Mouse (Mus musculus): ENCODE results near the gene Tex264. TPM values are rescaled to one million over a fixed set of nuclear protein-coding genes. Genes with fewer than 3 reads are reported as not detected.

Gene Tex264
- total RNA-seq (2015; ENCODE audit: low replicate concordance) (1.9 and 9.0 TPM in 2 replicates), total RNA-seq (2017; ENCODE audit: low replicate concordance) (8.8 and 10.9 TPM in 2 replicates)

DNA sequence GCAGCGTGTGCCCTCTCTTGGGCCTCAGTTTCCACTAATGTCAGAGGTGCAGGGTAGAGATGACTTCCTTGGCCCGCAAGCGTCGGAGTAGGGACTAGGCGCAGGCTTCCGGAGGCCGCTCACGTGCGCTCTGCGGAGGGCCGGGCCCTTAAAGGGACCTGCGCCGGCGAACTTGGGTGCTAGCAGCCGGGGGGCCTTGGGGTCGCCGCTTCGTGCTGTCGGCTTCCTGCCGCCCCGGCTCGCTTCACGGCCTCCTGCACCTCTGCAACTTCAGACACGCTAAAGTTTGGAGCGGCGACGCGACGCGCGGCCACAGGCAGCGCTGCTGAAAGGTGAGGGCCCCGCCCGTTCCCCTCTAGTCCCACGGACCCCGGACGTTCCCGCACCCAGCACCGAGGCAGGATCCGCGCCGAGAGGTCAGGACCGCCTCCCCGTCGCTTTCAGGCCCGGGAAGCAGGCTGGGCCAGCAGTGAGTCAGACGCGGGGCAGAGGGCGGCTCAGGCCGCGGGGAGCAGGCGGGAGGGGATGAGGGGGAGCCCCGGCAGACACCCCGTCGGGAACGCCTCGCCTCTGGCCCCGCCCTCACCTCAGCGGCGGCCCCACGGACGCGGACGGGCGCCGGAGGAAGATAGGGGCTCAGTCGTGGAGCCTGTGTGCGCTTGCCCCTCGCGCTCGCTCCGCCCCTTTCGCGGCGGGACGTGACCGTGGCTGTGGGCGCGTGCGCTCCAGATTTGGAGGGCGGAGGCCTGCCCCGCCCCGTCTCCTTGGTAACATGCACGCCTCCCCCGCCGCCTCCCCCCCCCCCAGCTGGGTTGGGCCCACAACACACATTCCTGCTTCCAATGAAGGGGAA lies at the start of gene Tex264:
Gene Tex264 (minus strand): TSS at position 679 of the 853 bp plus-strand sequence.
- peak; percentile 51; the same call in 1 of the 2 replicates for ATAC-seq (replicated peaks; ENCODE audit: low FRiP score, poor library complexity, severe bottlenecking)

DNA sequence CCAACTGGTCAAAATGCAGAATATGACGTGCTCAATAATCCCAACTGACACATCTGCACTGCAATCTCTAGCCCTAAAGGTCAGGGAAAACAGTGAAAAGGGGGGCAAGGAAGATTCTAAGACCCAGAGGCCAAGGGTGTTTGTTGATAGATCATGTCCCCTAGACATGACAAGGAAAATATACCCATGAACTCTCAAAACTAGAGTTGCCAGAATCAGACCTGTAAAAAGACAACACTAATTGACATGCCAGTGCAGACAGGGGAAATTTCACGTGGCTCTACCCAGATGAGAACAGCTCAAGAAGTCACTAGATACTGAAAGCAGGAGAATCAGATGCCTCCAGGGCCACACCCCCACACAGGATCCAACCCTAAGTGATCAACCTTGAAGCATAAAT lies 48.0 kb upstream of the Tex264 start:
- no peak for ATAC-seq (replicated peaks; ENCODE audit: low FRiP score, poor library complexity, severe bottlenecking)

DNA sequence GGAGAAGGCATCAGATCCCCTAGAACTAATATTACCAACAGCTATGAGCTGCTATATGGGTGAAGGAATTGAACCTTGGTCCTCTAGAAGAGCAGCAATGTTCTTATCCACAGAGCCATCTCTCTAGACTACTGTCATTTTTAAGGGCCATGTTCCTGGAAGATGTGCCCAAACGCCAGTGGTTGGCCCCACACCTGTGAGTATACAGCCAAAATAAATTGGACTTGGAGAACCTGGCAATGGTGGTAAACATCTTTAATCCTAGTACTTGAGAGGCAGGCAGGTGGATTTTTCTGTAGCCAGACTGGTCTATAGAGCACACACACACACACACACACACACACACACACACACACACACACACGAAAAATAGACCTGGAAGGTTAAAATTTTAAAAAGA lies 43.7 kb upstream of the Tex264 start:
- no peak for ATAC-seq (replicated peaks; ENCODE audit: low FRiP score, poor library complexity, severe bottlenecking)

DNA sequence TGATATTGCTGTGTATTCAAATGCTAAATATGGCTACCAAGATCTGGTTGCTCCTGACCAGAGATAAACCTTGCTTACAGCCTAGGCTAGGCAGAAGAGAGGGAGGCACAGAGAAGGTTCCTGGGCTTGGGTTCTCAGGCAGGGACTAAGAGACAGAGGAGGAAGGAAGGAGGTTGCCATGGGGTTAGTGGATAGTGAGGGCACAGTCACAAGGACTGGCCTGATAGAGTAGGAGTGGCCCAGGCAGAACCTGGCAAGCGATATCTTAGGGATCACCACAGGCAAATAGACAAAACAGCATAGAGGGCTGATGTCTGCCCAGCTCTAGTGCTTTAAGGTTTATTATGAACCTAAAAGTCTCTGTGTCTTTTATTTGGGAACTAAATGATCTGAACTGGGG lies 41.2 kb upstream of the Tex264 start:
- ATAC-seq (replicated peaks; ENCODE audit: low FRiP score, poor library complexity, severe bottlenecking), result no peak

DNA sequence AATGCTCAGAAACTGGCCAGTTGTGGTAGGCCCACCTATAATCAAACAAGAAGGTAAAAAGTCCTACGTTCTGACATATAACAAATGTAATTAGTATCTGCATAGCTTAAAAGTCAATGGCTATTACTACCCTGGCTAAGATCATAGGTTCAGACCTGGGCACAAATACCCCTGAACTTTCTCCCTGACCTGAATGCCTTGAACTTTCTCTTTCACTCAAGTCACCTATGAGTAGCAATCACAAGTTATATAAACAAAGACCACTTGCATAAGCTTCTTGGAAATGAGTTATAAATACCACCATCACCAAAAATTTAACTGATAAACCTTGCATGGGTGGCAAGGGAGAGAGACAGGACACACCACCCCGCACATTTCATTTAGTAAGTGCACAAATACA lies 39.7 kb upstream of the Tex264 start:
- ATAC-seq (replicated peaks; ENCODE audit: low FRiP score, poor library complexity, severe bottlenecking), result no peak

DNA sequence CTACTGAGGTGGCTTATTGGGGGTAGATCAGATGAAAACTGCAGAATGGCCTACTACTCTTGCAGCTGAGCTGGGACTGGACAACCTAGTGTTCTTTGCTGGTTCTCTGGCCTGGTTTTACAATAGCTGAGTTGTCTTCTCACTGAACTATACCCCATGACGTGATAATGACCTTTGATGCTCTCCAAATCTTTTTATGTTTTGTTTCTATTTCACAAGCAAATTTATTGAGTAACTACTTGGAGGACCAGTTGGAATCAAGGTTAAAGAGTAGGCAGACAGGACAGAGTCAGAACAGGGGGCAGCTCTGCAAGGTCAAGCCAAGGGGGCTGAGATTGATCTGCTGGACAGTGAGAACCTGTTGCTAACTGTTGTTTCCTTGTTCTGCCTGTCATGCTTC lies 39.1 kb upstream of the Tex264 start:
- no peak for ATAC-seq (replicated peaks; ENCODE audit: low FRiP score, poor library complexity, severe bottlenecking)

DNA sequence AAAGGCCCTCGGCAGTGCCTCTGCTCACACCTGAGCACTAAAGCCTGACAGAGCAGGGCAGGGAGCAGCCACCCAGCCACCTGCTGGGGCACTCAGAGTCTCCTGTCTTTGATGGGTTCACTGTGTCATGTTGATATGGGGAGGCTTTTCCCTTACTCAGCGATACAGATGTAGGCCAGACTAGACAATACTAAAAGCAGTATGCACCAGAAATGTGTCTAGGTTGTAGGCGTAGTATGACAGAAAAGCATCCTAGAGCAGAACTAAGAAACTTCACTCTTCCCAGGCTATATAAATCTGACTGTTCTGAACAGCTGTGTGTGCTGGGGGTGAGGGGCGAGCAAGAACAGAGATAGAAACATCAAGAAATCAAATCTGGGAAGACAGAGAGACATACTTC lies 31.0 kb upstream of the Tex264 start:
- no peak for ATAC-seq (replicated peaks; ENCODE audit: low FRiP score, poor library complexity, severe bottlenecking)

DNA sequence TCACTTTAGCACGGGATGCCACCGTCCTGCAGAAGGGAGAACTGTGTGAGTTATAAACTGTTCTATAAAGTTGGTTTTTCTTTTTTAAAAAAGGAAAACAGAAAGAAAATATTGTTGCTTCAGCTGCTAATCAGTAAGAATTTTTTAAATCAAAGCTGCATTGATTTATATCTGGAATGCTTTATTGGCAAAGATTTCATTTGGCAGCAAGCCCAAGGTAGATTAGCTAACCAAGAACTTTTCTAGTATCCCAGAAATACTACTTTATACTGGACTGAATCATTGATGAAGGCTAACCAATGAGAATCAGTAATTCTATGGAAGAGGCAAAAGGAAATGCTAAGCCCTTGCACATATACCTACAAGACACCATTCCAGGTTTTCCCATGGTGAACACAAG lies 30.5 kb upstream of the Tex264 start:
- no peak for ATAC-seq (replicated peaks; ENCODE audit: low FRiP score, poor library complexity, severe bottlenecking)

DNA sequence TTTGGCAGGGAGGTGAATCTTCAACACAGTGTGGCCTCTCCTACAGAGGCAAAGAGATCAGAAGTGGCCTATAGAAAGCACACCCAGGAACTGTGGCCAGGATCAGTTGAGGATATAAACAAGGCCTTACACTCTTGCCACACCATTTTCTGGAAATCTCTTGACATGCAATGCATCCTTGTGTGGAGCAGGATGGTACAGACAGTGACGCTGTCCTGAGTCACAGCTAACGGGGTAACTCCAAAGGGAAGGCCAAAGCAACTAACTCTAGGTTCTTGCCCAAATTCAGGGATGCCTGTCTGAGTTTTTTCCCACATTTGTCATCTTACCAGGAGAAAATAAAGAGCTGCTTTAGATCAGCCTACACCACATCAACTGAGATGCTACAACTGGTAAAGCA lies 26.7 kb upstream of the Tex264 start:
- ATAC-seq (replicated peaks; ENCODE audit: low FRiP score, poor library complexity, severe bottlenecking), result no peak

DNA sequence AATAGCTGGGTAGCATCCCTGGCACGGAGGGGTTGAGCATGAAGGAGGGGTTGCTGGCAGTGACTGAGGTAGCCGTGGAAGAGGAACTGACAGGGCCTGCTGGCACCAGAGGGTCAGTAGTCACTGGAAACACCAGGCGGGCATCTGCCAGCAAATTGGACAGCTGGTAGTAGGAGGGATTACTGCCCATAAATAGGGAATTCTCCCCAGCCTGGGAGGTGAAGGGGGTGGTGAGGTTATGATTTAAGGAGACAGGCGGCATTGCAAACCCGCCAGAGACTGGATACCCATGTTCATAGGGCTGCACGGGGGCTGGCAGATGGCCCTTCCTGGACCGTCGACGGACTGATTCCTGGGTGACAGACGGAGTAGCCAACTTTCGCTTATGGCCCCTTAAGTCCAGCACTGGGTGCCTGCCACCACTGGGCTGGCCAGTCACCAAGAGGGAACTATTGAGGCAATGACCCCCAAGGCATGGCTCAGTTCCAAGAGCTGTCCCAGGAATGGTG lies 7.3 kb upstream of the Tex264 start:
- ATAC-seq (replicated peaks; ENCODE audit: low FRiP score, poor library complexity, severe bottlenecking), result no peak

DNA sequence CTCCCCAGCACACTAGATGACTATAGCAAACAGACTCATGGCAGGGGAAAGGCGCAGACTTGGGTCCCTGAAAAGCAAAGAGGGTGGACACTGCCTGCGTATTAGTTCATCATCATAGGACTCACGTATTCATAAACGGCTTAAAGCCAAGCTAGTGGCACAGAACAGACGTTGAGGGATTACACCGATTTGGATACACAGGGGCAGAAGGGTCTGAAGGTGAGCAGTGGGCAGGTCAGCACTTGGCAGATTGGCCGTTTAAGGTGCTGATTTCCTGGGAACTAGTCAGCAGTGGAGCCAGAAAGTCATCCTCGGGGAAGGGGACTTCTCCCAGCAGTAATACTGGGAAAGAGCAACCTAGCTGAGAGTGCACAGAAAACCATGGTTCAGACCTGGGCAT lies 3.1 kb upstream of the Tex264 start:
- ATAC-seq (replicated peaks; ENCODE audit: low FRiP score, poor library complexity, severe bottlenecking), result no peak

DNA sequence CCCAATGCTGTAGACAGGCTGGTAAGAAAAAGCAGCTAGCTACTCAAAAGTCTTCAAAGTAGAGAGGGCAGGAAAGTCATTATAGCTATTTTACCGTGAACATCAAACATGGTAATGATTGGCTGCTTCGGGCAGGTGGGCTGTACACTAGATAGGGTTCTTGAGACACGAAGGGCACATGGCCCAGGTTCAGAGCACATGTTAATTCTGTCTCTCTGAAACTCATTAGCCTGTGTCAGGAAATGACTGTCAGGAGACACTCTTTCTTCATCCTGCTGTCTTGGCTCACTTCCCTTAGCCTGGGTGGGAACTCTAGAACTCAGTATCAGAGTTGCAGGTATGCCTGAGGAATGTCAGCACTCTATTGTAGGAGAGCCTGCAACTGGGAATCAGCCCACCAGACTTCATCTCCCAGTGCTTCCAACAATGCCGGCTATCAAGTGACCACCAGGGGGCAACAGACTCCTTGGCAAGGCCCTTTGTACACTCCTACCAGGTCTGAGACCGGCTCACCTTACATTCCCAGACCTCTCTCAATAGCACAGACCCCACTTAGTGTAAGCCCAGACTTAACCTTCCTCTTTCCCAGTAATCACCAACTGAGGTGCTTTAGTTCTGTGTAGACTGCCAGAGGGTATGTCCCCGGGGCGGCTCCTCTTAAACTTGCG lies 1.4 kb upstream of the Tex264 start:
- peak; percentile 68 for ATAC-seq (replicated peaks; ENCODE audit: low FRiP score, poor library complexity, severe bottlenecking)

DNA sequence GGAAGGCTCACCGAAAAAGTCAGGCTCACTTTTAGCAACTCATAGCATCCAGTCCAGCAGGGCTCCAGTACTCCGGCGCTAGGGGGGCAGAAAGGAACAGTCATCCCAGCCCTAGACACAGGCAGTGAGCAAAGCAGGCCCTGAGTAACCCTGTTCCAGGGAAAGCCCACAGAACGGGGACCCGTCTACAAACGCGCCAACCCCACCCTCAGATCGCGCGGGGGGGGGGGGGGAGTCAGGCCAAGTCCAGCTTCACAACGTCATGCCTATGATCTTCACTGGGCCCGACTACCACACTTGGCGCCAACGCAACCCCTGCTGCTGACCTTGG lies 844 bp downstream of the Tex264 start:
- ATAC-seq (replicated peaks; ENCODE audit: low FRiP score, poor library complexity, severe bottlenecking), result no peak

DNA sequence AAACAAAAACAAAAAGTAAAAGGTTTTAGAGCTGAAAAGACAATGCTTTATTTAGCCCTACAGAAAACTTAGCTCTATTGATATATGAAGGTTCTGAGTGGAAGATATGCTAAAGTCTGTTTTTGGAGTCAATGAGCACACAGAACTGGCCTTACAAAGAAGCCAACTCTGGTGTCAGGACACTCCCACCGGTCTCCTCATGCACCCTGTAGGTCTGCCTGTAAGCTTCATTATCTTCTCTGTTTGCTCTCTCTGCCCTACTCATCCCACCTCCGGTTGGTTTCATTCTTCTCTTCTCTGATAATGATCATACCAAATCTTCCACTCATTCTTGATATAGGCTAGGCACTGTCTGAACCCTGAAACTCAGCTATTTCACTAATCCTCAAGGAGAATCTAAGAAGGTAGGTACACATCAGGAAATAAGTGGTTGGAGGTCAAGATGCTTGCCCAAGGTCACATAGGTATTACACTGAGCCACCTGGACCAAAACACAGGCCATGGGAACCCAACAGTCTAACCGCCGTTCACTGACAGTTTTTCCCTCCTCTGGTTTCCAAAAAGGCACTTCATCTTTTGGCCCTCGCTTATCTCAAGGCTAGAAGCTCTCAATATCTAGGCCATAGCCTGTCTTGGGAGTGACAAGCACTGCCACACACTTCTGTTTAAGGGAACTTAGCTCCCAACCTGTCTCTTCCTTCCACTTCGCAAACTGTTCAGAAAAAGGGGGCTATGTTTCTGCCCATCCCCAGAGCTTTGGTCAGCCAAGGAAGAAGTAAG lies 1.4 kb downstream of the Tex264 start:
- ATAC-seq (replicated peaks; ENCODE audit: low FRiP score, poor library complexity, severe bottlenecking), result no peak

DNA sequence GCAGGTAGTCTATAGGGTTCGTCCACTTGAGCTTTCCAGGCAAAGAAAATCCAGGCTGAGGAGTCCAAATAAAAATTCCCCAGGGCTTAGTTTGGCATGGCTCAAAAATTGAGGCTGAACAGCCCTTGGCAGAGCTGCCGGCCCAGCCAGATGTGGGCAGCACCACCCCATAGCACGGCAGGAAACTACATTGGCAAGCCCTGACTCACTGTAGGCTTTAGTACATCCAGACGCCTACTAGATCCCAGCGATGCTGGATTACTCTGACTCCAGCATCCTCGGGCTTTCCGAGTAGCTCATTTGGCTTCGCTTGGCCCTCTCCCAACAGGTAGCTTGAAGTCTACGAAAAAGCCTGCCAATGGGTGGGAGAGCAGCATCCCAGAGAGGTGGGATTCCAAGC lies 4.7 kb downstream of the Tex264 start:
- ATAC-seq (replicated peaks; ENCODE audit: low FRiP score, poor library complexity, severe bottlenecking), result no peak

DNA sequence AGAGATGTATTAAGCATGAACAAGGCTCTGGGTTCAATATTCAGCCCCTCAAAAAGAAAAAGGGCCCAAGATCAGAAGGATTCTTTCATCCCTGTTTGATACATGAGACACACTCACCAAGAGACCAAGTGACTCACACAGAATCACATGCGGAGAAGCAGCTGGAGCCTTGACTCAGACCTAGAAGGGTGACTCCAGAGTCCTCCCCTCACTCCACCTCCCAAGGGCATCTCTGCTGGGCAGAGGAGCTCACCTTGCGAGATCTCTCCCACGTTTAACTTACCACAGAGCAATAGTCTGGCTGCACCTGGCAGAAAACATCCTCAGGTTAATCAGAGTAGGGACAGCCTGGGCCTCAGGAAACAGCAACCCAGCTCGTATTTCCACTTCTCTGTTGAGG lies 7.5 kb downstream of the Tex264 start:
- no peak for ATAC-seq (replicated peaks; ENCODE audit: low FRiP score, poor library complexity, severe bottlenecking)

DNA sequence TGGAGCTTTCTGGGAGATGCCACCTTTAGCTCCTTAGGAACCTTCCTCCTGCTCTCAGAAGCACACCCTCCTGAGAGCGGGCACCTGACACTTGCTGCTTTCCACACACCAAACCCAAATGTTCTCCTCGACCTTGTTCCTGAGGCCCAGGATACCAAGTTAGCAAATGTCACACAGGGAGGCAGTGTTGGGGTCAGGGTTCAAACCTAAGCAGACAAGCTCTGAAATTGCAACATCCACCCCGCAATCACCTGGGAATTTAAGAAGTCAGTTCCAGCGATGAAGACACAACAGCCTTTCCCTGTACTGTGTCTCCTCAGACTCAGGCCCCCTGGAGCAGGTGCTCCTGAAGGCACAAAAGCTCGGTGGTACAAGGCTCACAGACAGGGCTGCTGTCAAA lies 8.0 kb downstream of the Tex264 start:
- no peak for ATAC-seq (replicated peaks; ENCODE audit: low FRiP score, poor library complexity, severe bottlenecking)

DNA sequence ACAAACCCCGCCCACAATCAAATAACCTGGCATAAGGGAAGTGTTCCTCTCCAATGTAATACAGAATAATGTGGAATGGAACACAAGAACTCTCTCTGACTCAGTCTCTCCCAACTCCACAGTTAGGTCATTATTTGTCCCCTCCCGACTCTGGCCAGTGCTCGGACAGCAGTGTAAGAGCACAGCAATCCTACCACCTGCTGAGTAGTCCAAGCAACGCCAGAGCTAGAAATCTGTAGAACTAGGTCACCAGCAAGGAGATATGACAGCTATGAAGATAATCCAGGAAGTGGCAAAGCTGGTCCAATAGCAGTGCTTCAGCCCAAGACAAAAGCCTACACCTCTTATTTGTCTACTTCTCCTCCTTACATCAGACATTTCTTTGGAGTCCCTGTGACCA lies 9.2 kb downstream of the Tex264 start:
- ATAC-seq (replicated peaks; ENCODE audit: low FRiP score, poor library complexity, severe bottlenecking), result no peak

DNA sequence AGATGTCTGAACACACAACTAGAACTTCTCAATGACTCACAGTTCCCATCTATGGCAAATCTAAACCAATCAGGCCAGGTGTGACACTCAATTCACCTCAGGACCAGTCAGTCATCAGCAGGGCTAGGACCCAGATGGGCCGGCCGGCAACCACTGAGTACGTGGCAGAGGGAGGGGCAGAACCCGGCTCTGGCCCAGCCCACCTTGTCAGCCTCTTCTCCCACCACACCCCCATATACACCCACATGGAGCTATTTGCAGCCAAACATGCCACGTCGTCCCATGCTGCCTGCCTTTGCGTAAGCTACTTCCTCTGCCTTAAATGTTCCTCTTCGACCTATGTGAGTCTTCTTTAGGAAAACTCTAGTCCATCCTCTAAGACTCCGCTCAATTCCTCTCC lies 9.8 kb downstream of the Tex264 start:
- ATAC-seq (replicated peaks; ENCODE audit: low FRiP score, poor library complexity, severe bottlenecking), result no peak

DNA sequence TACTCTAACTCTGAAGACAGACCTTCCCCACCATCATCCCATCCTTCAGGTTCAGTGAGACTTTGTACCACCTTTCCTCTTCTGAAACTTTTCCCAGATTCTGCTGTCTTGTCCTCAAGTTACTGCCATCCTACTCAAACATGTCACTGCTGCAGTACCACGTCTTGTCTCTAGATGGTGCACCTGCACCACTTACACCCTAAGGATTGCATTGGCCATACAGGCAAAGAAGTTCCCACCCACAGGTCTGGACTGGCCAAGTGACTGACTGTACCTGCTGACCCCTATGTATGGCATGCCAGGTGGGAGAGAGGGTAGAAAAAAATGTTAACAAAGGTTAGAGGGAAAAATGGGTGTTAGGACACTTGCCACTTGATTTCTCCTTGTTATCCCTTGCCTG lies 10.2 kb downstream of the Tex264 start:
- peak; percentile 69 for ATAC-seq (replicated peaks; ENCODE audit: low FRiP score, poor library complexity, severe bottlenecking)

DNA sequence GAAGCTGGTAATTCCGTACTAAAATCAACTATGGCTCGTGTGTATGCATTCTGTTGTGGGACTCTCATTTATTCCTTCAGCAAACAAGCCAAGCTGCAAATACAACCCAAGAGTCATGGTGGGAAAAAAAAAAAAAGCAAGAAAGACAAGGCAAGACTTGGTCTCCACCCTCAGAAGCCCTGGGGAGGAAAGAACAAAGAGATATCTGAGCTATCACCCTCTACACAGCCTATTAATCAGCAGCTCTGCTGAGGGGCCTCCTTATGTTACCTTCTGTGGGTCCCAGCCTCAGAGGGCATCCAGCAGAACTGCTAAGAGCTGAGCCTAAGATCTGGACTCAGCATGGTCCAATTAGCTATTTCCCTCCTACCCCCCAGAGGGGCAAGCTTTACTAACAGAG lies 11.9 kb downstream of the Tex264 start:
- no peak for ATAC-seq (replicated peaks; ENCODE audit: low FRiP score, poor library complexity, severe bottlenecking)
